Mouse (Mus musculus) macrophage (primary cell): ENCODE data around the gene D17H6S53E. TPM values are rescaled to one million over a fixed set of nuclear protein-coding genes. Genes with fewer than 3 reads are reported as not detected.
A peak's percentile ranks its signal among the peaks of the same experiment; 100 is the strongest.

Experiments
- H3K27ac ChIP-seq: fragments of 350-480 bp; formaldehyde crosslinking; 2 replicates; pipeline ENCODE4 v1.9.0; 2021
- H3K36me3 ChIP-seq: fragments of 350-480 bp; formaldehyde crosslinking; 2 replicates; pipeline ENCODE4 v1.9.0; 2021; ENCODE audit errors: inconsistent target
- H3K4me3 ChIP-seq: fragments of 350-480 bp; formaldehyde crosslinking; 2 replicates; pipeline ENCODE4 v1.9.0; 2021; ENCODE audit errors: inconsistent target
- H3K79me2 ChIP-seq: fragments of 350-480 bp; formaldehyde crosslinking; 2 replicates; pipeline ENCODE4 v1.9.0; 2021; ENCODE audit errors: inconsistent target
- WGBS: methylation state at CpG from one replicate; pipeline ENCODE4 v1.1.7; 2026; ENCODE audit warnings: inconsistent platforms; ENCODE audit not compliant: missing documents; 5-methylcytosine and 5-hydroxymethylcytosine counted together
- polyA plus RNA-seq: library from polyadenylated mRNA; stranded (reverse); fragments of 250-400 nt; gene quantifications from 3 replicates; pipeline ENCODE4 v1.2.4, GENCODE M21; 2018; ENCODE audit warnings: inconsistent platforms

D17H6S53E gene
- polyA plus RNA-seq, 1 experiment from 2014 or later: 11.5 TPM

- Histone ChIP-seq H3K27ac (peak overlapping the region; percentile 83), H3K4me3 (peak overlapping the region; percentile 48), H3K79me2 (peaks cover 67% of the 10 kb centered on the region), H3K36me3 (peaks cover 32% of the 10 kb centered on the region)
- 20% methylated on average over 12 of the region's 12 CpGs for WGBS
These were observed 39.4 kb downstream of the D17H6S53E start for GRCm38 (mm10) chr17:35165451-35166155.

DNA sequence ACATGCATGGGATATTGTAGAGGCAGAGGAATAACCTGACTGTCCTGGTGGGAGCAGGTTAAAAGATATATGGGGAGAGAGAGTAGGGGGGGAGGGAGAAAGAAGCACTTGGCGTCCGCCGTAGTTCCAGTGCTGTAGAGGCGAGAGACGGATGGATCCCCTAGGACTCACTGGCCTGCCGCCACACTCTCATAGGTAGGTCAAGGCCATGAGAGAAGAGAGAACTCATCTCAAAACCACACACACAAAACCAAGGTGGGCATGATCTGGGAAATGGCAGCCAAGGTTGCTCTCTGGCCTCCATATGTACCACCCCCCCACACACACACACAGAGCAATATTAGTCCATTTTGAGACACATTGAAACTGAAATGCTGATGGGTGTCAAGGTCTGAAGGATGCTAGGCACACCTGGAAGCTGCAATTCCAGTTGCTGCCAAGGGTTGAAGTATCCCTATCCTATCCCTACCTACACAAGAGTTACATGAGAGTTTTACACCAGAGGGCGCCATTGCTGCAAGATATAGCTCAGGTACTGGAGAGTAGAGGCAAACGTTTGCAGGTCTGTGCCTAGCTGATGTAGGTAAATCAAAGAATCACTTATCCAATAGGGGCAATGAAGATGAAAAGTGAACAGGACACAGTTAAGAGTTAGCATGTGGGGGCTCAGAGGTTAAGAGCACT lies 40.3 kb downstream of the D17H6S53E start:
- Histone ChIP-seq H3K27ac (no peak overlapping the region), H3K4me3 (no peak overlapping the region), H3K36me3 (peaks cover 29% of the 10 kb centered on the region; the same call in 1 of the 2 replicates), H3K79me2 (peaks cover 67% of the 10 kb centered on the region)
- WGBS: 71% methylated on average over 8 of the region's 8 CpGs

- WGBS: 90% methylated on average over 7 of the region's 7 CpGs
- Histone ChIP-seq H3K4me3 (no peak overlapping the region), H3K27ac (no peak overlapping the region), H3K79me2 (peaks cover 63% of the 10 kb centered on the region), H3K36me3 (peaks cover 23% of the 10 kb centered on the region; the same call in 1 of the 2 replicates)
These were observed 41.6 kb downstream of the D17H6S53E start for GRCm38 (mm10) chr17:35167794-35168193.

DNA sequence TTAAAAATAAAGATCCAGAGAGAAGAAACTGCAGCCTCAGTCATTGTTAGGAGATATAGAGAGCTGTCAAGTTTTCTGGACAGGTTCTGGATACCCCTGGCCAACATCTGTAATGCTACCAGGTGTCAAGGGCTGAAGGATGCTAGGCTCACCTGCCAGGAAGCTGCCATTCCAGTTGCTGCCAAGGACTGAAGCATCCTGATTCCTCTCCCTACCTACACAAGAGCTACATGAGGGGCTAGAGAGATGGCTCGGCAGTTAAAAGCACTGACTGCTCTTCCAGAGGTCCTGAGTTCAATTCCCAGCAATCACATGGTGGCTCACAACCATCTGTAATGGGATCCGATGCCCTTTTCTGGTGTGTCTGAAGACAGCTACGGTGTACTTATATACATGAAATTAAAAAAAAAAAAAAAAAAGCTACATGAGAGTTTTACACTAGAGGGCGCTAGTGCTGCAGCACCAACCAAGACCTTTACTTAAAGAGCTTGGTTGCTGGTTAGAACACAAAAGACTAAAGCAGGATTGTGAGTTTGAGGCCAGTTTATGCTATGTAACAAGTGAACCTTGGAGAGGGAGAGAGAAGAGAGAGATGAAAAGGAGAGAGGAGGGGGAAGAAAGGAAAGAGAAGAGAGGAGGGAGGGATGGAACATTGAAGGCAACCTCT lies 42.5 kb downstream of the D17H6S53E start:
- Histone ChIP-seq H3K36me3 (peaks cover 23% of the 10 kb centered on the region; the same call in 1 of the 2 replicates), H3K79me2 (peaks cover 54% of the 10 kb centered on the region), H3K4me3 (no peak overlapping the region), H3K27ac (no peak overlapping the region)
- WGBS: 23% methylated on average over 4 of the region's 4 CpGs

DNA sequence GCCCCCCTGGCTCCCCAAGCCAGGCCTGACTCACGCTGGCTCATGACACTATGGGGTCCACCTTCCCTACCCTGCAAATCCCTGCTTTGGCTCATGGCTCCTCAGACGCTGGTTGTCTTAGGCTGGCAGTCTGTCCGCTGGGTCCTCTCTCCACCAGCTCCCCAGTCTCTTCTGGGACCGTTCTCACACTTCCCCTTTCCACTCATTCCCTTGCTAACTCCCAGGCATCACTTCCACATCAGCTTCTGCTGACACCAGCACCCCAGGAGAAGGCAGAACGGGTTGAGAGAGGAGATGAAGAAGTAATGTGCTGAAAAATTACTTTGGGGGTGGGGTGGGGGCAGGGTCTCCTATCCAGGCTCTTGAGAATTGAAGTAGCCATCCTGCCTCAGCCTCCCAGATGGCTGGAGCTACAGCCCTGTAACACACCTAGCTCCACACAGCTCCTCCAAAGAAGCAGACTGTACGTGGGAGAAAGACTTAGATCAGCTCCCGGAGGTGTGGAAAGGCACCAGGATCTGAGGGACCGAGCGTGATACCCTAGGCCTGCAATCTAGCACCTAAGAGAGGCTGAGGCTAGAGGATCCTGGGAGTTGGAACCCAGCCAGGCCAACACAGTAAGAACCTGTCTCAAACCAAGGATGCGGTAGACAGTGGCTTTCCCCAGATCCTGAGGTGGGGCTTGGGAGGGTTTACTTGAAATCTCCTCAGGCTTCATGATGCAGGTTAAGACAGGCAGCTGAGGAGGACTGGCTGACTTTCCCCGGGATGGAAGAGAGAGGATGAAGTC lies 46.5 kb downstream of the D17H6S53E start:
- Histone ChIP-seq H3K27ac (peak overlapping the region; percentile 88), H3K4me3 (peak overlapping the region; percentile 42), H3K36me3 (peaks cover 22% of the 10 kb centered on the region; the same call in 1 of the 2 replicates), H3K79me2 (peaks cover 41% of the 10 kb centered on the region; the same call in 1 of the 2 replicates)
- WGBS: 29% methylated on average over 11 of the region's 11 CpGs

DNA sequence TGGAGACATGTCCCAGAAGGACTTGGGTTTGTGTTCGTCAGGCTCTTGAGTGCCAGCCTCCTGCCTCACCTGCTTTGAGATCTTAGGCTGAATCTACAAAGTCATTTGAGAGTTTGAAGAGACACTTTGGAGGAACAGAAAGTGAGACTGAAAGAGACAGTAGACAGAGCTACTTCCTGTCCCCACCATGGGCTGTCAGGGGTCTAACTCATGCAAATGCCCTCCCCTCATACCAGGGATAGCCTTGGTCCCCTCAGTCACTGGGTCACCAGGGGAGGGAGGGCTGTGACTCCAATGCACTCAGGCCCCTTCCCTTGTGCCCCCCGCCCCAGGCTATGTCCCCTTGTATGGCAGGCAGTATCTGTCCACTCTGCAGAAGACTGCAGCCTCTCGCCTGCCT lies 47.2 kb downstream of the D17H6S53E start:
- WGBS: 56% methylated on average over 3 of the region's 3 CpGs

DNA sequence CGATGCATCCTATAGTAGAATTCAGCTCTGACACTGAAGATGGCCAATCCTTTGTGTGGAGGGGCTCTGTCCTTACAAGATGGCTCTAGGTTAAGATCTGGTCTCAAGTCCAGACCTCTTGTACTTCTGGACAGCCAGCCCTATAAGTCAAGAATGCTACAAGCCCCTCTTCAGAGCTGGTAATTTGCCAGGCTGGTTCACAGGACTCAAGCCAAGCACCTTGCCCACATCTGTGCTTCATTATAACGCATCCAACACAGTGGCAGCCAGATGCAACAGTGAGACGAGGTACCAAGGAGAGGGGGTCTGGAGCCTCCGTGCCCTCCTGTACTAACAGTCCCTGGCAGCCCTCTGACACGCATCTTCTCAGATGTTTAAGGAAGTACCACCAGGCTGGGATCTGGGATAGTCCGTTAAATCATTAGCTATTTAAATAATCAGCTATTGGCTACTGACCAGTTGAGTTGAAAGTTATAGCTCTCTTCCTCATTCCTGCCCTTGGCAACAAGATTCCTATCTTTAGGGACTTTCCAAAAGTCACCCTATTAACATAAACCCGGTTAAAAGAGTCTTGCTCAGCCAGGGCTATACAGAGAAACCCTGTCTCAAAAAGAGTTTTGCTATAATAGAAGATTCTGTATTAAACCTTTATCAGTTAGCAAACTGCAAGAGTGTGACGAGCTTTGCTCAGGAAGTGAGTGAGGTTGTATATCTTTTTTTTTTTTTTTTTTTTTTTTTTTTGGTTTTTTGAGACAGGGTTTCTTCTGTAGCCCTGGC lies 48.2 kb downstream of the D17H6S53E start:
- H3K4me3 ChIP-seq: no peak overlapping the region
- H3K36me3 ChIP-seq: peaks cover 14% of the 10 kb centered on the region; the same call in 1 of the 2 replicates
- H3K79me2 ChIP-seq: peaks cover 30% of the 10 kb centered on the region; the same call in 1 of the 2 replicates
- peak overlapping the region; percentile 88 for H3K27ac ChIP-seq
- WGBS: 49% methylated on average over 7 of the region's 8 CpGs

More for the DNA sequence above, 47.2 kb downstream of the D17H6S53E start:
- H3K4me3 ChIP-seq: no peak overlapping the region
- peaks cover 34% of the 10 kb centered on the region; the same call in 1 of the 2 replicates for H3K79me2 ChIP-seq
- H3K36me3 ChIP-seq: peaks cover 15% of the 10 kb centered on the region; the same call in 1 of the 2 replicates
- peak overlapping the region; percentile 88 for H3K27ac ChIP-seq

DNA sequence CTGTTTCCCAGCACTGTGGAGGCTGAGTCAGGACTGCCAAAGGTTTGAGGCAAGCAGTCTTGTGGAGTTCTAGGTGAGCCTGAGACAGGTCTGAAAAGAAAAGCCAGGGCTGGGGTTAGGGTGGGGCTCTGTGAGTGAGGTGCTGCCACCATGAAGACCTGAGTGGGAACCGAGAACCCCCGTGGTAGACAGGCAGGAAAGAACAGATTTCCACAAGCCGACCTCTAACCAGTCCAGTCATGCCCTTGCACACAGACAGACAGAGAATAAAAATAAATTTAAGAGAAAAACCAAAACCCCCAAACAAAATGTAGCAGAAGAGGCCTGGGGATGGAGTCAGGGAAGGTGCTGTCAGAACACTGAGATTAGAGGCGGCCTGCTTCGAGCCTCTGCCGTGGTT lies 49.2 kb downstream of the D17H6S53E start:
- Histone ChIP-seq H3K4me3 (no peak overlapping the region), H3K79me2 (peaks cover 20% of the 10 kb centered on the region; the same call in 1 of the 2 replicates), H3K27ac (no peak overlapping the region), H3K36me3 (peaks cover 6% of the 10 kb centered on the region; the same call in 1 of the 2 replicates)
- 67% methylated on average over 6 of the region's 6 CpGs for WGBS

- H3K4me3 ChIP-seq: no peak within 1 kb of the TSS
- peaks cover 15% of the 10 kb centered on the region; the same call in 1 of the 2 replicates for H3K79me2 ChIP-seq
- peaks cover 2% of the 10 kb centered on the region; the same call in 1 of the 2 replicates for H3K36me3 ChIP-seq
- 88% methylated on average over 2 of the region's 2 CpGs for WGBS
- no peak within 1 kb of the TSS for H3K27ac ChIP-seq
These were observed 49.8 kb downstream of the D17H6S53E start, which contains the start of gene Aif1 for GRCm38 (mm10) chr17:35175968-35176367. Aif1 (minus strand) TSS chr17:35176068.

Other genes with a start within 250 kb of the D17H6S53E start
- 5.4 to 6.2 TPM (median 5.5 TPM) in 3 replicates for gene Zbtb12, start 246.9 kb upstream of the D17H6S53E start, polyA plus RNA-seq
- gene Gm20547, start 244.3 kb upstream of the D17H6S53E start, polyA plus RNA-seq: not detected in 3 replicates
- gene C2, start 228.1 kb upstream of the D17H6S53E start, polyA plus RNA-seq: 0.63 to 0.95 TPM (median 0.86 TPM) in 3 replicates
- gene Ehmt2, start 227.9 kb upstream of the D17H6S53E start, polyA plus RNA-seq: 59.6 to 100 TPM (median 69.3 TPM) in 3 replicates
- gene Slc44a4, start 211.9 kb upstream of the D17H6S53E start, polyA plus RNA-seq: not detected in 3 replicates
- 80.3 to 98.8 TPM (median 81.2 TPM) in 3 replicates for gene Neu1, start 195.1 kb upstream of the D17H6S53E start, polyA plus RNA-seq
- 0.57 to 1.2 TPM (median 0.69 TPM) in 3 replicates for gene Hspa1b, start 167.1 kb upstream of the D17H6S53E start, polyA plus RNA-seq
- gene Gm20481, start 156.5 kb upstream of the D17H6S53E start, polyA plus RNA-seq: not detected in 3 replicates
- gene Hspa1a, start 154.2 kb upstream of the D17H6S53E start, polyA plus RNA-seq: 1.2 to 1.9 TPM (median 1.8 TPM) in 3 replicates
- 0.47 to 1.7 TPM (median 0.96 TPM) in 3 replicates for gene Hspa1l, start 153.7 kb upstream of the D17H6S53E start, polyA plus RNA-seq
- gene Lsm2, start 144.5 kb upstream of the D17H6S53E start, polyA plus RNA-seq: 16.5 to 52.8 TPM (median 51.4 TPM) in 3 replicates
- 7.7 to 37.5 TPM (median 19.2 TPM) in 3 replicates for gene Vars, start 125.4 kb upstream of the D17H6S53E start, polyA plus RNA-seq
- gene Vwa7, start 109.8 kb upstream of the D17H6S53E start, polyA plus RNA-seq: 0.06 to 0.32 TPM (median 0.07 TPM) in 3 replicates
- gene Sapcd1, start 98.4 kb upstream of the D17H6S53E start, polyA plus RNA-seq: not detected in 3 replicates
- gene Msh5, start 79.6 kb upstream of the D17H6S53E start, polyA plus RNA-seq: 0.48 to 0.51 TPM (median 0.50 TPM) in 3 replicates
- gene Clic1, start 76.4 kb upstream of the D17H6S53E start, polyA plus RNA-seq: 359 to 667 TPM (median 372 TPM) in 3 replicates
- gene Ddah2, start 67.3 kb upstream of the D17H6S53E start, polyA plus RNA-seq: 3.3 to 9.6 TPM (median 4.8 TPM) in 3 replicates
- gene Ly6g6c, start 61.0 kb upstream of the D17H6S53E start, polyA plus RNA-seq: not detected in 3 replicates
- 0.17 TPM in 1 of 3 replicates, not detected in the others for gene Mpig6b, start 60.2 kb upstream of the D17H6S53E start, polyA plus RNA-seq
- not detected in 3 replicates for gene Ly6g6e, start 49.5 kb upstream of the D17H6S53E start, polyA plus RNA-seq
- gene Ly6g6d, start 48.3 kb upstream of the D17H6S53E start, polyA plus RNA-seq: 0.43 to 1.7 TPM (median 0.88 TPM) in 3 replicates
- not detected in 3 replicates for gene Ly6g6f, start 40.8 kb upstream of the D17H6S53E start, polyA plus RNA-seq
- gene Abhd16a, start 37.1 kb upstream of the D17H6S53E start, polyA plus RNA-seq: 33.9 to 63.2 TPM (median 53.2 TPM) in 3 replicates
- gene Ly6g5c, start 18.1 kb upstream of the D17H6S53E start, polyA plus RNA-seq: not detected in 3 replicates
- gene Ly6g5b, start 10.9 kb upstream of the D17H6S53E start, polyA plus RNA-seq: 0.36 to 0.46 TPM in 2 of 3 replicates, not detected in the other
- 11.4 to 18.0 TPM (median 13.2 TPM) in 3 replicates for gene Gpank1, start 4.9 kb upstream of the D17H6S53E start, polyA plus RNA-seq
- gene Csnk2b, start 4.3 kb upstream of the D17H6S53E start, polyA plus RNA-seq: 129 to 166 TPM (median 149 TPM) in 3 replicates
- gene Apom, start 5.7 kb downstream of the D17H6S53E start, polyA plus RNA-seq: not detected in 3 replicates
- gene Bag6, start 8.8 kb downstream of the D17H6S53E start, polyA plus RNA-seq: 103 to 118 TPM (median 104 TPM) in 3 replicates
- gene Prrc2a, start 38.5 kb downstream of the D17H6S53E start, polyA plus RNA-seq: 91.3 to 139 TPM (median 124 TPM) in 3 replicates
- 231 to 253 TPM (median 243 TPM) in 3 replicates for gene Aif1, start 49.7 kb downstream of the D17H6S53E start, polyA plus RNA-seq
- gene Lst1, start 62.1 kb downstream of the D17H6S53E start, polyA plus RNA-seq: 322 to 615 TPM (median 449 TPM) in 3 replicates
- gene Ltb, start 68.1 kb downstream of the D17H6S53E start, polyA plus RNA-seq: 0.33 to 0.50 TPM (median 0.48 TPM) in 3 replicates
- gene Tnf, start 75.6 kb downstream of the D17H6S53E start, polyA plus RNA-seq: 20.0 to 57.4 TPM (median 38.0 TPM) in 3 replicates
- not detected in 3 replicates for gene Lta, start 79.0 kb downstream of the D17H6S53E start, polyA plus RNA-seq
- gene Gm16181, start 94.5 kb downstream of the D17H6S53E start, polyA plus RNA-seq: not detected in 3 replicates
- gene Atp6v1g2, start 107.3 kb downstream of the D17H6S53E start, polyA plus RNA-seq: 5.0 to 12.5 TPM (median 6.9 TPM) in 3 replicates
- gene Nfkbil1, start 109.4 kb downstream of the D17H6S53E start, polyA plus RNA-seq: 8.3 to 16.7 TPM (median 14.8 TPM) in 3 replicates
- gene Ddx39b, start 115.4 kb downstream of the D17H6S53E start, polyA plus RNA-seq: 113 to 158 TPM (median 122 TPM) in 3 replicates
- 2,972 to 5,352 TPM (median 3,334 TPM) in 3 replicates for gene H2-D1, start 136.4 kb downstream of the D17H6S53E start, polyA plus RNA-seq
- not detected in 3 replicates for gene H2-Q1, start 194.0 kb downstream of the D17H6S53E start, polyA plus RNA-seq
- not detected in 3 replicates for gene H2-Q2, start 215.9 kb downstream of the D17H6S53E start, polyA plus RNA-seq